Mouse (Mus musculus) neural tube, embryonic 11.5 days (tissue): ENCODE results near the gene Map9. TPM values are rescaled to one million over a fixed set of nuclear protein-coding genes. Genes with fewer than 3 reads are reported as not detected.
"Not testable (repeated sequence)": the region's sequence is repeated elsewhere in the genome, so short reads cannot be mapped to it uniquely, and the experiment has no call there.

Experiments
- ATAC-seq: fragments of 200-750 bp; cut with Nextera tagmentation; 2 replicates; pipeline ENCODE4 v1.8.0; 2017; ENCODE audit warnings: moderate number of reproducible peaks, mild to moderate bottlenecking, moderate TSS enrichment, moderate library complexity; ENCODE audit not compliant: insufficient read depth, low FRiP score, low TSS enrichment
- DNase-seq: peaks from one replicate; pipeline ENCODE4 v3.0.0-alpha.2; 2015; ENCODE audit warnings: low spot score
- H3K27ac ChIP-seq: fragments of 300-500 bp; sonication (generic); 2 replicates; pipeline ENCODE4 v1.5.1; 2014; ENCODE audit warnings: low read depth, mild to moderate bottlenecking, low read length
- H3K27me3 ChIP-seq: fragments of 300-500 bp; sonication (generic); 2 replicates; pipeline ENCODE4 v1.6.1; 2014; ENCODE audit warnings: mild to moderate bottlenecking, low read length, mixed read lengths; ENCODE audit not compliant: control insufficient read depth, insufficient read depth
- H3K36me3 ChIP-seq: fragments of 300-500 bp; sonication (generic); 2 replicates; pipeline ENCODE4 v1.6.1; 2014; ENCODE audit warnings: mild to moderate bottlenecking, low read length, moderate library complexity, mixed read lengths; ENCODE audit not compliant: control insufficient read depth, insufficient read depth
- H3K4me1 ChIP-seq: fragments of 300-500 bp; sonication (generic); 2 replicates; pipeline ENCODE4 v1.6.1; 2014; ENCODE audit warnings: low read length, mixed read lengths; ENCODE audit not compliant: control insufficient read depth, insufficient read depth
- H3K4me2 ChIP-seq: fragments of 300-500 bp; sonication (generic); 2 replicates; pipeline ENCODE4 v1.6.1; 2014; ENCODE audit warnings: low read depth, mild to moderate bottlenecking, moderate library complexity
- H3K4me3 ChIP-seq: fragments of 300-500 bp; sonication (generic); 2 replicates; pipeline ENCODE4 v1.5.1; 2014; ENCODE audit warnings: low read depth, low read length
- H3K9ac ChIP-seq: fragments of 300-500 bp; sonication (generic); 2 replicates; pipeline ENCODE4 v1.6.1; 2014; ENCODE audit warnings: mild to moderate bottlenecking, low read length
- H3K9me3 ChIP-seq: fragments of 300-500 bp; sonication (generic); 2 replicates; pipeline ENCODE4 v1.6.1; 2016; ENCODE audit warnings: low read length; ENCODE audit not compliant: control insufficient read depth
- WGBS: fragments of 180-500 bp; shearing (Covaris S2); extraction: QIAGEN DNeasy Blood & Tissue Kit; methylation state at CpG from one replicate; pipeline ENCODE4 v1.1.7; 2014; 5-methylcytosine and 5-hydroxymethylcytosine counted together
- polyA plus RNA-seq: library from polyadenylated mRNA; unstranded; fragments of >200 nt; fragmentation: Nextera tagmentation; extraction: Ambion mirVana; gene quantifications from 2 replicates; pipeline ENCODE4 v1.2.1, GENCODE M21; 2014

Gene Map9
- polyA plus RNA-seq: 9.7 and 11.0 TPM in 2 replicates

DNA sequence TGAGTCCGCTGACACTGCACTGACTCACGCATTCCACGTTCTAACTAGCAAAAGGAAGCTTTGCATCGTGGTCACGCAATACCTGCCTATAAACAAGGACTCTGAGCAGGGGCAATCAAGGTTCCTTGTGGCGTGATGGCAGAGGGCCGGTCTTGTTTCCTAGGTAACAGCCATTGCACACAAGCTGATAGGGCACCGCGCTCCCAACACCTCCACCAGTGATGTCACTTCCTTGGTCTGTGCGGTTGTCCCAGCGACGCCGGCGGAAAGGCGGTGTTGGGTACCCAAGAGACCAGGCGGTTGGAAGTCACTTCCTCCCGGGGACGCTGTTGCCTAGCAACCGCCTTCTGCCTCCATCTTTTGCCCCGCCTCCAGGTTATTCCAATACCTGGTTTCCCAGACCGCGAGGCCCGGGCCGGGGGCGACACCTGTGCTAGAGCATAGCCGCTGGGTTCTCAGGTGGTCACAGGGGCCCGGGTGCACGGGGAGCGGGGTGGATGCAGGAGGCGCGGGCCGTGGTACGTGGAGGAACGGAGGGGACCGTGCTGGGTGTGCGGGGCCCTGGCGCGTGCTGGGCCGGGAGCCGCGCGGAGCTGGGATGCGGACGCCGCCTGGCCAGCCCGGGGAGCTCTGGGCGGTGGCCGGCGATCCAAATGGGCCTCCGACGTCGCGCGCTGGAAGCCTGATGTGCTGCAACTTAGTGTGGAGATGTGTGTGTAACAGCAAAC is at the start of gene Map9:
Gene Map9, plus strand, starts transcription at position 248 of the 728 bp plus-strand sequence.
- Histone ChIP-seq H3K4me1 (no peaks in the 10 kb centered on the region), H3K9me3 (no peaks in the 10 kb centered on the region), H3K27me3 (no peaks in the 10 kb centered on the region), H3K9ac (peak within 1 kb of the TSS; percentile 41), H3K4me3 (peak within 1 kb of the TSS; percentile 66), H3K36me3 (no peaks in the 10 kb centered on the region), H3K27ac (0 out of 2 replicates have a peak within 1 kb of the TSS, but pooled peaks have one; percentile 1), H3K4me2 (peak within 1 kb of the TSS; percentile 56)
- DNase-seq: peak; percentile 96
- peak; percentile 100 for ATAC-seq
- under 1% methylated on average over 53 of the region's 54 CpGs for WGBS

GRCm38 (mm10) chr3:82315728-82316127 is 42.1 kb upstream of the Map9 start:
- H3K9ac ChIP-seq: no peak overlapping the region
- H3K4me3 ChIP-seq: no peak overlapping the region
- H3K27me3 ChIP-seq: no peaks in the 10 kb centered on the region
- ATAC-seq (no peak), DNase-seq (no peak)
- H3K36me3 ChIP-seq: no peaks in the 10 kb centered on the region
- H3K4me2 ChIP-seq: no peak overlapping the region
- 87% methylated on average over 4 of the region's 4 CpGs for WGBS
- H3K27ac ChIP-seq: no peak overlapping the region
- no peaks in the 10 kb centered on the region for H3K9me3 ChIP-seq
- H3K4me1 ChIP-seq: no peaks in the 10 kb centered on the region

DNA sequence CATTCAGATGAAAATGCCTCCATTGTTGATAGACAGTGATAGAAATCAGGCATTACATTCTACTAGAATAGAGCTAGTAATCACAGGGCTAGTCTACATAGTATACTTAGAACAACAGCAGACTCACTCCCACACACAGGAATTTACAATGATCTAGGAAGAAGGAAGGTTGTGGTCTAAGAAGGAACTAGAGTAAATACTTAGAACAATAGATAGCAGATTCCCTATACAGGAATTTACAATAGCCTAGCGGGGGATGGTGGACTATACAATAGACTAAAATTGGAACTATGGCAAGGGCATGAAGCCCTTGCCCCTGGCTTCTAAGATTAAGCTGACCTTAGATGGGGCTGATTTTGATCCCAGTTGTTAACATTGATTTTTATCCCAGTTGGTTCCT is 31.1 kb upstream of the Map9 start:
- ATAC-seq, H3K4me1 ChIP-seq, H3K27ac ChIP-seq, H3K4me3 ChIP-seq, H3K9me3 ChIP-seq, H3K36me3 ChIP-seq, DNase-seq, H3K4me2 ChIP-seq, H3K9ac ChIP-seq, H3K27me3 ChIP-seq: not testable (repeated sequence)
- WGBS: 95% methylated on average over 1 of the region's 1 CpGs

DNA sequence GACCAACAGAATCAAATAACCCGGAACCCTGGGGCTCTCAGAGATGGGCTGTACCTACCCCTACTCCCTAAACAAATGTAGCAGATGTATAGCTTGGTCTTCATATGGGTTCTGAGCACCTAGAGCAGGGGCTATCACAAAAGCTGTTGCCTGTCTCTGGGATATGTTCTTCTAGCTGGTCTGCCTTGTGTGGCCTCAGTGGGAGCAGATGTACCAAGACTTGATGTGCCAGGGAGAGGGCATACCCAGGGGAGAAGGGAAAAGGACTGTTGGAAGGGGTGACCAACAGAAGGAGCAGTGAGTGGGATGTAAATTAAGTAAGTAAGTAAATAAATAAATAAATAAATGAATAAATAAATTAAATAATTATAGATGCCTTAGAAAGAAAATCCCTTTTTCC is 25.8 kb upstream of the Map9 start:
- Histone ChIP-seq H3K4me1 (no peaks in the 10 kb centered on the region), H3K36me3 (no peaks in the 10 kb centered on the region), H3K9me3 (no peaks in the 10 kb centered on the region), H3K4me3 (no peak overlapping the region), H3K27ac (no peak overlapping the region), H3K4me2 (no peak overlapping the region), H3K27me3 (no peaks in the 10 kb centered on the region), H3K9ac (no peak overlapping the region)
- DNase-seq (no peak), ATAC-seq (no peak)
- 100% methylated on average over 1 of the region's 1 CpGs for WGBS

DNA sequence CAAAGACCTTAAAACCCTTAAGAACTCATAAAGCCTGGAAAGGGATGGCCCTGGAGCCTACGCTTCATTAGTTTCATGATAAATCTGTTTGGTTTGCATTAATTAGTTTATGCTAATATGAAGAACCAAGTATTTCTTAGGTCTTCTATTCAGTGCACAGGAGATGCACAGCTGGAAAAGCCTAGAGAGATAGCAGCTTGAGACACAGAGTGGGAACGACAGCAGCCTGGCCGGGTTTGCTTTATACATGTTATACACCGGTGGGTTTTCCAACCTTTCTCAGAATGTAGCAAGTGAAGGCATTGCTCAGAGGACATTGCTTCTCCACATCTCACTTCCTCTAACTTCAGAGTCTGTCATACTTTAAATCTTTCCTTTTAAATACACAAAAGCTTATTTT is 25.3 kb upstream of the Map9 start:
- WGBS: 88% methylated on average over 4 of the region's 4 CpGs
- no peak for DNase-seq
- Histone ChIP-seq H3K36me3 (no peaks in the 10 kb centered on the region), H3K9me3 (no peaks in the 10 kb centered on the region), H3K9ac (no peak overlapping the region), H3K27ac (no peak overlapping the region), H3K27me3 (no peaks in the 10 kb centered on the region), H3K4me2 (no peak overlapping the region), H3K4me1 (no peaks in the 10 kb centered on the region), H3K4me3 (no peak overlapping the region)
- ATAC-seq: peak; percentile 25; the same call in 1 of the 2 replicates

DNA sequence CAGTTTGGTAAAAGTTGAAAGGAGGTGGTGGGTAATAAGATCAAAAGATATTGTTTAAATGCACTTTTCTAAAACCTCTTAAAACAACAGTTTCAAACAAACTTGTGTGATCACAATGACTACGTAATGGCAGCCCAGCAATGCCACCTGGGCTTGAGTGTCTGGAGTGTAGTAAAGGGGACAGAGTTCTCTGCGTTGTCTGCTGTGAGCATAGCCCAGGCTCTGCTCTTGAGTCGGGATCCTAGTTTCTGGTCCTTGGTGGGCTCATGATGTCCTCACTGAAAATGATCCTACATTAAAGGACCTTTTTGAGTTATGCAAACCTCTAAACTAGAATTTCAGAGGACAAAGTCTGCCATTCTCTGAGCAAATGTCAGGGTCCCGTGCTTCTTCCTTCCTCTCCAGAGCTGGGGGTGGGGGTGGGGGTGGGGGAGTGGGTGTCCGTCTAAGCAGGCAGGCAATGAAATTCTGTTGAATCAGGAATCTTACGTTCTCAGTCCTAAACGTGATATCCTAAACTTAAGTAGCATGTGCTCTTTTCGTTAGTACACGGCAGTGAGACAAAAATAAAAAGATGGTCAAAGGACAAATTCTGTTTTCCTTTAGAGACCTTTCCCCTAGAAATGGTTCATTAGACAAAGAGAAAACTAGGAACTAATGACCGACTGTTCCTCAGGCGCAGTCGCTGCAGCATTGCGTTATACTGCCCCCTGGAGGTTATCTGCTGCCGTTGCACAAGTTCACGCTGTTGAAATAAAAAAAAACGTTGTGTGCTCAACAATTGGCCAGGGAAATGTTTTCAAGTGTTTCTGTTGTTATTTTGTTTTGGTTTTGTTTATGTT is 24.5 kb upstream of the Map9 start:
- Histone ChIP-seq H3K27ac (no peak overlapping the region), H3K27me3 (no peaks in the 10 kb centered on the region), H3K9ac (no peak overlapping the region), H3K4me3 (peak overlapping the region; percentile 12; the same call in 1 of the 2 replicates), H3K36me3 (no peaks in the 10 kb centered on the region), H3K4me2 (peak overlapping the region; percentile 25), H3K9me3 (no peaks in the 10 kb centered on the region), H3K4me1 (no peaks in the 10 kb centered on the region)
- ATAC-seq: peak; percentile 68
- WGBS: 8% methylated on average over 16 of the region's 16 CpGs
- DNase-seq: peak; percentile 72

DNA sequence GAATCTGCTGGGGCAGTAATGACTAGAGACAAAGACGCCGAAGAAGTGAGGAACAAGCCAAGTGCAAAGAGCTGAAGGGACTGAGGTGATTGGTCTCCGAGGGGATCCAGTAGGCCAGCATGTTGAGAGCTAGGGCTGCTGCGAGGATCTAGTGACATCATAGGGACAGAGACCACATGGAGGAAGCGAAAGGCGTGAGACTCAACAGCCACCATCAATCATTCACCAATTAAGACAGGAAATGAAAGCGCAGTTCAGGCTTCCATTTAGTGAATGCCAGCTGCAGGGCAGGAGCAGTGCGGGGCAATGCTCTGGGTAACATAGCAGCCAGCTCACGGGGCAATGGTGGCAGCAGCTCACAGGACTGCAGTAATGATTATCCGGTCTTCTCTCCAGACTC is 17.7 kb upstream of the Map9 start:
- no peaks in the 10 kb centered on the region for H3K27me3 ChIP-seq
- no peaks in the 10 kb centered on the region for H3K36me3 ChIP-seq
- no peaks in the 10 kb centered on the region for H3K4me1 ChIP-seq
- no peaks in the 10 kb centered on the region for H3K9me3 ChIP-seq
- H3K4me3 ChIP-seq: no peak overlapping the region
- ATAC-seq (no peak), DNase-seq (no peak)
- no peak overlapping the region for H3K9ac ChIP-seq
- H3K4me2 ChIP-seq: no peak overlapping the region
- WGBS: 77% methylated on average over 10 of the region's 10 CpGs
- no peak overlapping the region for H3K27ac ChIP-seq

- no peaks in the 10 kb centered on the region for H3K27me3 ChIP-seq
- WGBS: 75% methylated on average over 2 of the region's 2 CpGs
- H3K4me1 ChIP-seq: no peaks in the 10 kb centered on the region
- H3K9ac ChIP-seq: no peak overlapping the region
- H3K4me3 ChIP-seq: no peak overlapping the region
- H3K36me3 ChIP-seq: no peaks in the 10 kb centered on the region
- ATAC-seq (no peak), DNase-seq (no peak)
- no peak overlapping the region for H3K27ac ChIP-seq
- no peaks in the 10 kb centered on the region for H3K9me3 ChIP-seq
- no peak overlapping the region for H3K4me2 ChIP-seq
These were observed 9.5 kb upstream of the Map9 start for GRCm38 (mm10) chr3:82348277-82348860.
